Mouse (Mus musculus) urinary bladder, postnatal 36 days (tissue): ENCODE data around the gene Rbbp6.

Source experiments
- DNase-seq, 2 experiments: peaks; one replicate each; pipeline ENCODE4 v3.0.0; 2022; ENCODE audit warnings: low spot score in 2 of 2, mixed read lengths in 1 of 2

The Rbbp6 gene

DNA sequence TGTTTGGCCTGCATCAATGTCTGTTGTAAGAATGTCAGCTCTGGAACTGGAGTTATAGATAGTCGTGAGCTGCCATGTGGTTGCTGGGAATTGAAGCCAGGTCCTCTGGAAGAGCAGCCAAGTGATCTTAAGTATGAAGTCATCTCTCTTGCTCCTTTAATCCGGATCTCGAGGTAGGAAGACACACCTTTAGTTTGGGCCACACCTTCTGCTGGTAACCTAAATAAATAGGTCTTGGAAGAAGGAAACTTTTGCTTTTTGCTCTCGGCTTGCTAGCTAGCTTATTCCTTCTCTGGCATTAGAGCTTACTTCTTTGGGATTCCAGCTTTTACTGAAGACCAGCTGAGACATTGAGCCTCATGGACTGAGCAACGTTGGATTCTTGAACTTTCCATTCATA lies at the start of gene Rbbp6:
Rbbp6 (plus strand) TSS at position 301 of the 400 bp plus-strand sequence.
- no peak for DNase-seq

DNA sequence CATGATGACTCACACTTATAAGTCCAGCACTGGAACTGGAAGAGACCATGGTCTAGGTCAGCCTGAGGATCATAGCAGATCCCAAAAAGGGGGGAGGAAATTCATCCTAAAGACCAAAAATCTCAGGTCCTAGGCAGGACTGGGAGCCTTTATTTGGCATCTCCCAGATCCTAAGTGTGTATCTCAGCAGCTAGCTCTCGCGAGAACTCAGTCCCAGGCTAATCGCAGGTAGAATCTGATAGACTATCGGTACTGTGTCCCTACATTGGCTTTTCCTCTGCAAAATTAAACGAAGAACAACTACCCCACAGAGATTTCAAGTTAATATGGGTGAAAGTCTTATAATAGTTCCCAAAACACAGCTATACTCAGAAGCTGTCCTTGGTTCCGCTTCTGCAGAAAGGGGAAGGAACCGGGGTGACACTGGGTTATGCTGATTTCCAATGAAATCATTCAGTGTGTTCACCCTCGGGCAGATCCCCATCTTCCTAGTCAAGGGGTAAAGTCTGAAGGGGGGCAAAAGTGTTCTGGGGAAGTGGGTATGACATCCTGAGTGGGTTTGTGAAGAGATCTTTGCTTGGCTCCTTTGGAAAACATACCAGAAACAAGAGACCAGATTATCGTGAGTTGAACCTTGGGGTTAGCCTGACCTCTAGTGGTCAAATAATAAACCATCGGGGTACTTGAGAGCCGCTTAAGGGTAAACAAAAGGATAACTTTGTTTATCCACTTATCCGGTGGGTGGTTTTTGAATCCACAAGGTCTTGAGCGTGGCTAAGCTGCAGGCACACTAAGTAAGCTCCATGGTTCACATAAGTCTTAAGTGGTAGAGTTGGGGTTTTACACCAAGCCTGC lies 45.5 kb upstream of the Rbbp6 start:
- peak in 1 of 2 experiments; percentile 17 for DNase-seq

DNA sequence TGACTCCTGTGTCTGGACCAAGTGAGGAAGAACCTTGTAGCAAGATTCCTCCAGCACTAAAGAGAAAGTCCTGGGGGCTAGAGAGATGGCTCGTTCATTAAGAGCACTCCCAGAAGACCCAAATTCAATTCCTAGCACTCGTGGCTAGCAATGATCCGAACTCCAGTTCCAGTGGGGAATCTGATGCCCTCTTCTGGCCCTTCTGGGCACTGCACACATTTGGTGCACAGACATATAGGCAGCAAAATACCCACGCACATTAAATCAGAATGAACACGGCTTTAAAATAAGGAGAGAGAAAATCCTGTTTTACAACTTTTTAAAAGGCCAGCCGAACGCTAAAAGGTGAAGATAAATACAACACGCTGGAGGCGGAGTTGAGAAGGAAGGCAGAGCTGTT lies 43.9 kb upstream of the Rbbp6 start:
- DNase-seq = no peak

DNA sequence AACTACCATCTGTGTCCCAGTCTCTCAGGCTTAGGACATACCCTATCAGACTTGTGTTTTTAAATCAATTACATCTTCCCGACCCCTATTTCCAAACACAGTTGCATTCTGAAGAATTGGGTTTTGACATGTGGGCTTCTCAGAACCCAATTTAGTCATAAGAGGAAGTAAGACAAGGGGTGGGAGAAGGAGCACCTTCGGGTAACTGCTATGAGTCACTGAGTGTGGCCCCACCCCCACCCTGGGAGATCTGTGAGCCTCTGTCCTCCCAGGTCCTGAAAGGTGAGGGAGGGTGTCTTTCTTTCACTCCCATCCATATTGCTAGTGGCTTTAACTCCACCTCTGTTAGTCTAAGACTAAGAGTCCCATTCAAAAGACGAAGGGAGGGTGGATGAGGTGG lies 41.2 kb upstream of the Rbbp6 start:
- no peak for DNase-seq

DNA sequence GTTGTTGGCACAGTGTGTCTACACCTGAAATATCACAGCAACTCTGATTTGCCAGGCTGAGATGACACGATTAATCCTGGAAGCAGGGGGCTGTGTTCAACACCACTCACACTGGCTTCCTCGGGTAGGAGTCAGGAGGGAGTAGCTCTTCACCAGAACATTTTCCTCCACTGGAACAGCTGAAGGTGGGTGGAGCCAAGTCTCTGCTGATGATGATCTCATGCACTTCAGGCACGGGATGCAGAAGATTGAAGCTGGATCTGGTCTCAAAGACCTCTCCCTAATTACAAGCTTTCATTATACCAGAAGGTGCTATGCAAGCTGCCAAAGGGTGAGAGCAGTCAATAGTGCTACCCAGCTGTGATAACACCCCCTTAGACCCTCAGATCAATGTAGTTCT lies 35.0 kb upstream of the Rbbp6 start:
- peak in 1 of 2 experiments; percentile 21 for DNase-seq

DNA sequence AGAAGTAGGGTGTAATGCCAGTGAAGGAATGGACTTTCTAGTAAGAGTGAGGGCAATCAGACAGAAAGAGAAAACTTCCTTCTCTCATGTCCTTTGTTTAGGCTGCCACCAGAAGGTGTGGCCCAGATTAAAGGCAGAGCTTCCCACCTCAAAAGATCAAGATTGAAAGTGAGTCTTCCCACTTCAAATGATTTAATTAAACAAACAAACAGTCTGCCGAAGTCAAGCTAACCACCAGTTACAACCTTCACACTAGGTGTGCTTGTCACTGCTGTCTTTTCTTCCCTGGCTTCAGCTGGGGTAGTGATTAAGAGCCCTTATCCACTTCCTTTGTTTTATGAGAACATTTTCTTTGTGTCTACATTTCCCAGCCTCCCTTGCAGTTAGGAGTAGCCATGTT lies 33.3 kb upstream of the Rbbp6 start:
- DNase-seq = no peak

DNA sequence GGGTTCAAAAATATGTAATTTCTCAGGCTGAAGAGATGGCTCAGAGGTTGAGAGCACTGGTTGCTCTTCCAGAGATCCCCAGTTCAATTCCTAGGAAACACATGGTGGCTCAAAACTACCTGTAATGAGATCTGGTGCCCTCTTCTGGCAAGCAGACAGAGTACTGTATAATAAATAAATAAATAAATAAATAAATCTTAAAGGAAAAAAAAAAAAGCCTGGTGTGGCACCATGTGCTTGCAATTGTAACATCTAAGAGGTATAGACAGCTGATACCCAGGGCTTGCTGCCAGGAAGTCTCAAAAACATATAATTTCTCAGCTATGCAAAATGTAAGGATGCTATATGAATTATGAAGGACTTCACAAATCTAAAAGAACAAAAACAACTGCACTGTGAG lies 28.9 kb upstream of the Rbbp6 start:
- no peak for DNase-seq

DNA sequence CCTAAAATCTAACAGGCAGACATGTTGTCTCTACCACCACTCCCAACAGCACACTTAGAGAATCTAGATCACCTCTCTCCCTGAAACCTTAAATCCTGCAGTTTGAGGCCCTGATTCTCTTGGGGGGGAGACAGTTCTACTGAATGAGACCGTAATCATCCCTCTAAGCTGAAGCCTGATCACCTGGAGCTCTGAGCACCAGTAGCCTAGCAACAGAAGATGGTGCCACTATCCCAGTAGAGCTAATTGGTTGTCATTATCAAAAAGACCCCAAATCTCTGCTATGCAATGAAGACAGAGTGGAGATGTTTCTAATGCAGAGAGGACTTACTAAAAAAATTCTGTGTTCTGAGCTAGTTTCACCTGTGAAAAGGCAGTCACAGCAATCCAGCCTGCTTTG lies 27.3 kb upstream of the Rbbp6 start:
- DNase-seq = no peak

DNA sequence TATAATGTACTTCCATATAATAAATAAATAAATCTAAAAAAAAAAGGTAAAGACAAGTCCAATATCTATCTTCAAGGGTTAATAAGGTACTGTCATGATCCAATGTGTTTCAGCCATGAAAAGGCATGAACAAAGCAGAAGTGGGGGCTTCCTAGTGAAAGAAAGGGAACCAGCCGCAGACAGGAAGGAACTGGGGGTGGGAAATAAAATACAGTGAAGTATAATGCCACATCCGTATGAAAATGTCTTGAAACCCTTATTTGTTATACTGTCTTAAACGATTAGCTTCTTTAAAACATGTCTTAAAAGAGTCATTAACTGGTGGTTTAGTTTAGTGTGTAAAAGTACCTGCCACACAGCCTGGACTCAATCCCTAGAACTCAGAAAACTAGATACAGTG lies 26.3 kb upstream of the Rbbp6 start:
- no peak for DNase-seq

DNA sequence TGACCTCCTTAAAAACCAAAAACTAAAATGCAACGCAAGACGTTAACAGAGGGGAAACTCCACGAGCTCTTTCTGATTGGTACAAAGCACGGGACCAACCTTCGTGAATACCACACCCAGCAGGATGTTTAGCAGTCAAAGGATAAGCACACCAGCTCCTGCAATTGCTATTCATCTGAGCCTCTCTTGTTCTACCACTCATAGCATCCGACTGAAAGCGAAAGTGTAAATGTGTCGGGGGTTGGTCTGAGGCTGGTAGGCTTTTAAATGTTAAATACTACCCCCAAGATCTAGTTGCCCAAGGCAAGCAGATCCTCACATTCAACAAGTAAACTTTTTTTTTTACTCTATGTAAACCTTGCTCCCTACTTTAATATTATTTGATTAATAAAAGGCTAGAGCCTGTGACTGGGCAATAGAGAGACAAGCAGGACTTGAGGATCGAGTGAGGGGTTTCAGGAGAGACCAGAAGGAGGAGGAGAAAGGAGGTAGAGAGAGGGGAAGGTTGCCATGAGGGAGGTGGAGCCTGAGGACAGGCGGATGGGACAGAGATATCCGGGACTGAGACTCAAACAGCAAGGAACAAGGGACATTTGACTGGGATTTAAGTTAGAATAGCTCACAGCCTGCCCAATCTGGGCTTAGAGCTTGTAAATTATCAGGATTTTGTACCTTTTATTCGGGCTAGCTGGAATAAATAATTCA lies 25.0 kb upstream of the Rbbp6 start:
- DNase-seq = no peak

DNA sequence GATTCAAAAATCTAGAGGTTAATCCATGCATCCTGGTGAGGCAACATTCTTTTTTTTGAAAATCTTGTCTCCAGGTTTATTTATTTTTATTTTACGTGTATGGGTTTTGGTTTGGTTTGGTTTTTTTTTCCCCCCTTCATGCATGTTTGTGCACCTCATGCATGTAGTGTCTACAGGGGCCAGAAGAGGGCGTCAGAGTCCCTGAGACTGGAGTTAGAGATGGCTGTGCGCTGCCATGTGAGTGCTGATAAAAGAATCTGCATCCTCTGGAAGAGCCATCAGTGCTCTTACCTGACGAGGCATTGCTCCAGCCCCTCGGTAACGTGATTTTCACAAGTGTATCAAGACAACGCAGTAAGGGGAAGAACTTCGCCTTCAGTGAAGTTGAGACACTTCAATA lies 23.4 kb upstream of the Rbbp6 start:
- no peak for DNase-seq

DNA sequence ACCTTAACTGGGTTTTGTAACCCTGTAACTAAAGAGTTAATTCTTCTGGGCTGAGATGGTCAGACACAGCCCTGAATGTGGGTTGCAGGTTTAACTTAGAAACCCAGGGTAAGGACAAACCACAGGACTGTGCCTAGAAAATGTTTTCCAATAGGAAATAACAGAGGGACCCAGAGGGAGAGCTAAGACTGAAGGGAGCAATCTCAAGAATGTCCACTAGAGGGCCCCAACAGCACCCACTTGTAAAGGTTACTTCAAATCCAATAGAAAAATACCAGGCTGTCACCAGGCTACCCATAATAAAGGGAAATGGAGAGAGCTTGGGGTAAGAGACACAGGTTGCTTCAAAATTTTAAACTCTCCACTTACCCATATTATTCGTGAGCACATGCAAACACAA lies 20.3 kb upstream of the Rbbp6 start:
- peak; percentile 56 to 76 for DNase-seq

DNA sequence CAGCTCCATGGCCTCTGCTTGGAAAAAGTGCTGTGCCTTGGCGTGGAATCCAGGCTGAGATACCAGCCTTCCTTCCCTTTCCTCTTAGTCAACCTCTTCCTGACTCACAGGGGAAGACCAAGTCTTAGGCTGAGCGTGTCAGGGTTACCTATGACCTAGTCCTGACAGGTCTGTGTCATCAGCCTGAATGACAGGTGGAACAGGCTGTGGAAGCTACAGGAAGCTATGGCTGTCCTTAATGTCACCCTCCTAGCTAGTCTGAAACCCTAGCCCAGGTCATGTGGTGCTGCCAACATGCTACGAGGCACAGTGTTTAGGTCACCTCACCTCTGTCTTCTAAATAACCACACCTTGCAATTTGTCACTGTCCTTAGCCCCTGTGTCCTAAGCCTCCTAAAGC lies 16.2 kb upstream of the Rbbp6 start:
- no peak for DNase-seq

DNA sequence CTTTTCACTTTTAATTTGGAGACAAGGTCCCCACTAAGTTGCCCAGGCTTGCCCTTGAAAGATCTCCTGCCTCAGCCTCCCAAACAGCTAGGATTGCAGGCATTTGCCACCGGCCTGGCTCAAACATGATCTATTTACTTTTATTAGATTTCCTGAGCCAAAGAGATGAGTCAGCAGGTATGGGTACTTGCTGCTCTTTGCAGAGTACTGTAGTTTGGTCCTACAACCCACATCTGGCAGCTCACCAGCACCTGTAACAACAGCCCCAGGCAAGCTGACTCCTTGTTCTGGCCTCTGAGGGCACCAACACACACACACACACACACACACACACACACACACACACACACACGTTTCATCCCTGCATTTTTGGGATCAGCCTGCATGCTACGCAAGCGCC lies 14.0 kb upstream of the Rbbp6 start:
- DNase-seq = no peak

DNA sequence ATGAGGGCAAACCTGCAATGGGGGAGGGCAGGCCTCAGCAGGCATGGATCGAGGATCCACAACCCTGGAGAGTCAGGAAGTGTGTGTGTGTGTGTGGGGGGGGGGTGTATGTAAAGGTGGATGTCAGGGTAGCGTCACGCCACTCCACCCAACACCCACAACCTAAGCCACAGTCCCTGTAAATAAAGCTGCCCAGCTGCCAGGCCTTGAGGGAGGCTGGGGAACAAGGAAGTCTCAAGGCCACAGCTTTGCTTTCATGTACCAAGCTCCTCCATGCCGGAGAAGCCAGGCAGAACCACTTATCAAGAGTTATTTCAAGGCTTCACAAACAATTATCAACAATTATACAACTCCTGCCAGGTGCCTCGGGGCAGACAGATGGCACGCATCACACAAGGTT lies 13.4 kb upstream of the Rbbp6 start:
- DNase-seq = no peak

DNA sequence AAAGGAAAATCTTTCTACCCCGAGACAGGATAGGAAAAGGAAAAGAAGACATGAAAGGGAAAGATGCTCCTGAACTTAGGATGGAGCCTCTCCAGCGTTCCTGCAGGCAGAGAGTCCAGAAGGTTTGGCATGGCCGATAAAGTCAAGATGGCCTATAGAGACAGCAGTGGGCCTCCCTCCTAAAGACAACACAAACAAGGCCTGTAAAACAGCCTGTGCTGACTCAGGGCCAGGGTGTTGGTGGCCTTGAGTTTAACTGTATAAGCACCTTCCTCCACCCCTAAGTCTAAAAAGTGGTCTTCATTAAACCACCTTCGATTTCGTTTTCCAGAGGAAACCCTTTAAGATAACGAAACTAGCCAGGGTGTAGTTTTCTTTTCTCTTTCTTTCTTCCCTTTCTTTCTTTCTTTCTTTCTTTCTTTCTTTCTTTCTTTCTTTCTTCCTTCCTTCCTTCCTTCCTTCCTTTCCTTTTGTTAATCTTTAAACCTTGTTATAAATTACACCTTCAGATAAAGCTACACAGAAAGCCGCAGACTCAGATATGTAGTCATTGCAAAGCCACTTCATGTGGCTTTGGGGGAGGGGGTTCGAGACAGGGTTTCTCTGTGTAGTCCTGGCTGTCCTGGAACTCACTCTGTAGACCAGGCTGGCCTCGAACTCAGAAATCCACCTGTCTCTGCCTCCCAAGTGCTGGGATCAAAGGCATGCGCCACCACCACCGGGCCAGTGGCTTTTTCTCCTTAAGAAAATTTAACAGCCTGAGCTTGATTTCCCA lies 10.8 kb upstream of the Rbbp6 start:
- DNase-seq = no peak

DNA sequence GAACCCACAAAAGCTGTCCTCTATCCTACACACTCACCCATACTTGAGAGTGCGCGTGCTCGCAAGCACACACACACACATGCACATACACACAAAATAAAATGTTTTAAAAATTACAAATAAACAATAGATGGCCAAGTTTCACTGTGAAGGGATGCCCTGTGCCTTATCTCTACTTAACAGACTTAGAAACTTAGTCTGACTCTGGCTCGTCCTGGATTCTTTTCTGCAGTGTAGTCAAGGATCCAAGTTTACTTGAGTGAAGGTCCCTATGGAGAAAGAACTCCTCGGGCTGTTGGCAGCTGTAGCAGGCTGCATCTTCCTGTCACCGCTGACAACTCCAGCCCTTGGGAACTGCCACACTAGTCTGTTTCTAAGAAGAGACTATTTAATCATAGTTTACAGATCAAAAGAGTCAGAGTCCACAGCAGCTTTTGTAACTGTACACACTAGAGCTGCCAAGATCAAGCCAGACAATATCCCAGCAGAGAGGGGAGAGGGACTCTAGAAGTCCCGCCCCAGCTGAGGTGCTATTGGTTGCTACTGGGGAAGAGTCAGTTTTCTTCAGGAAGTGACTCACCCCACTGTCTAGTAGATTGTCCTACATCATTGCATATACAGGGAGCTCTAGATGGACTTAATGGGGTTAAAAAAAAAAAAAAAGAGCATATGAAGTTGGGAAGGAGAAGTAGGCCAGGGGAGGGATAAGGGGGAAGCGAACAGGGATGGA lies 10.1 kb upstream of the Rbbp6 start:
- peak in 1 of 2 experiments; percentile 12 for DNase-seq

DNA sequence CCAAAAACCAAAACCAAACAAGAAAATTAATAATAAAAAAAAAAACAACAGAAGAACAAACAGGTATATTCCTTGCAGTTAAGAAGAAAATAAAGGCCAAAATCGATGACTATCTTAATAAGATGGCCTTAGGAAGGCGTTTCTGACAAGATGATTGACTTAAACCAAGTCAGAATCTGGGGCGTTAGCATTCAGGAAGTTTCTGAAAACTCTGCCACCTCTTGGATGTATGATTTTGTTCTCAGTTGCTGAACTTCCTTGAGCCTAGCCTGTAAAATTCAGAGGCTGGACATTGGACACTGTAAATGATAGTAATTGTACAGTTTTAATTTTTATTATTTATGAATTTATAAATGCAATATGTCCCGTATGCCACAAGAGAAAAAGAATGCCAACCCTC lies 3.3 kb downstream of the Rbbp6 start:
- DNase-seq = no peak

DNA sequence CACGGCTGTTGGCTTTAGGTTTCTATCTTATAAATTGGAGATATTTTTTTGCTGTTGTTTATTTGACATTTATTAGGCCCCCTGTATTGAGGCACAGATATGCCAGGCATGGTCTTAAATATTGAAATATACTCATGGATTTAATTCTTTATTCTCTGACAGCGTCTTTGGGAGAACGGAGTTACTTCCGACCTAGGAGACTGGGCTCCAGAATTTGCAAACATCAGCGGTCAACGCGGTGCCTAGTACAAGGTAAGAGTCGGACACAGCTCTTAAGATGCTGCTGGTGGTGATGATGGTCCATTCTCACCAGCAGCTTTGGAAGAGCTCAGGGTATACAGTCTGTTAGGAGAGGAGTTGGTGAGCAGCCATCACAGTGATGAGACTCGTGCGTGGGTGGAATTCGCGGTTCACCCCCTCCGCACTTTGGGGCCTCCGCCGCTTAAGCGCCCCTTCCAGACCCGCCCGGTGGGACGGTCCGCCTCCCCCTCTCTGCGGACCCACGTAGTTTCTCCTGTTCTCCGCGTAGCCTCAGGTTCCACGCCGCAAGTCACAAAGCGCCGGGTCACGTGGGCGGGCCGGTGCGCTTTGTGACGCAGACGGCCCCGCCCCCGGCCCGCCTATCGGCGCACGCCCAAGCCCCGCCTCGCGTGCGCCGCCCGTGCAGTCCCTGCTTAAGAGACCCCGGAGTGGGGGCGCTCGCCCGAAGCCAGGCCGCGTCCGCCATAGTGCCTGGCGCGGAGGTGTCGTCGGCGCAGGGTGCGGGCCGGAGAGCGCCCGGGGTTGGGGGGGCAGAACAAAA lies 3.9 kb downstream of the Rbbp6 start:
- peak; percentile 83 to 91 for DNase-seq

DNA sequence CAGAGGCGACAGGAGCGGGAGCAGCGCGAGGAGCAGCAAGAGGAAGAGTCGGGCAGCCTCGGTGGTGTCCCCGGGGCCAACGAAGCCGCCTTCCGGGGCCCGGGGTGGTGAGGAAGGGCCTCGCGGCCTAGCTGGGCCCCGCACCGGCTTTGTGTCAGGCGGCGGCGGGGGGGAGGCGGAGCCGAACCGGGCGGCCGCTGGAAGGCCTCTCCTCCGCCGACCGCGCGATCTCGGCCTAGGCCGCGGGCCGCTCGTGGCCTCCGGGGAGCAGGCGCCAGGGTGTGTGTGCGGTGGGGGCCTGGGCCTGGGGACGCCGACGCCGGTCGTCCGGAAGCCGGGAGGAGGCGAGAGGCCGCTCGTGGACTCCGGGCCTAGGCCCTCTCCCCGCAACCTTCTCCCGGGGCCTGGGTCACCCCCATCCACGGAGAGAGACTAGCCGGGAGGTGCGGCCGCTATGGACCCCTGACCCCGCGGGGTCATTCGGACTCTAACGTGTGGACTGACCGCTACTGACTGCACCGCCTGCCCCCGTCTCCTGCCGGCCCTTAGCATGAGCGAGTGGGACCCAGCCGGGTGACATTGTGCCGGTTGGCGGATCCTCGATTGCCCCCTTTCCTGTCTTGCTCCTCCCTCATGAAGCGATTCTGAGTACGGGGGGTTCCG lies 4.8 kb downstream of the Rbbp6 start:
- DNase-seq = peak; percentile 39 to 42
